Mouse (Mus musculus): ENCODE measurements around the gene Guk1. TPM values are rescaled to one million over a fixed set of nuclear protein-coding genes. Genes with fewer than 3 reads are reported as not detected.
A peak's percentile ranks its signal among the peaks of the same experiment; 100 is the strongest.
"Not testable (repeated sequence)": the region's sequence is repeated elsewhere in the genome, so short reads cannot be mapped to it uniquely, and the experiment has no call there.

The Guk1 gene
- total and polyA plus RNA-seq, 2 experiments from 2014 or later: 124 to 271 TPM

DNA sequence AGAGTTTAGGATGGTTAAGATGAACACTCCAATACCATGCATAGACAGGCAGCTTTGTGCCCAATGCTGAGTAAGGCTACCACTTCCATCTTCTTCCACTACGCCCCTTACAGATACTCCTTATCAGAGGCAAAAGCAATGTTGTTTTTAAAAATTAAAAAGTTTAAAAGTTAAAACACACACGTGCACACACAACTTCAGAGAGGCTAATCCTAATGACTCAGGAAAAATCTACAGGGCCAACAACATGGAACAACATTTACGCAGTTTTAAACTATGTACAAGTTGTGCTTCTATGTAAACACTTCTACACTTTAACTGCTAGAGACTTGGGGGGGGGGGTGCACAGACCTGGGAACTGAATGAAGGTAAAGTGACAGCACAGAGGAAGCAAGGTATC lies 32.0 kb upstream of the Guk1 start:
- Histone ChIP-seq H3K27me3 (ENCODE audit: insufficient read depth, low read length) (no peaks in the 10 kb centered on the region), H3K36me3 (ENCODE audit: insufficient read depth, low read length) (no peaks in the 10 kb centered on the region), H3K9ac (replicated peaks; ENCODE audit: low read length) (no peak overlapping the region), H3K27ac (no peak overlapping the region), H3K4me1 (ENCODE audit: insufficient read depth, low read length) (peaks cover 12% of the 10 kb centered on the region), H3K9me3 (ENCODE audit: low read length) (no peaks in the 10 kb centered on the region), H3K4me2 (ENCODE audit: low read depth, low read length) (no peak overlapping the region), H3K4me3 (ENCODE audit: low read length) (no peak overlapping the region)
- 95% methylated on average over 3 of the region's 3 CpGs for WGBS
- no peak for TF ChIP-seq CTCF (IDR thresholded peaks at IDR 0.05; ENCODE audit: low read depth)
- no peak for DNase-seq (ENCODE audit: low spot score)
- ATAC-seq: no peak

GRCm38 (mm10) chr11:59222306-59222705 lies 30.3 kb upstream of the Guk1 start:
- no peak overlapping the region for H3K27ac ChIP-seq
- DNase-seq (ENCODE audit: low spot score) (no peak), ATAC-seq (no peak)
- H3K4me2 ChIP-seq (ENCODE audit: low read depth, low read length): no peak overlapping the region
- no peaks in the 10 kb centered on the region for H3K9me3 ChIP-seq (ENCODE audit: low read length)
- no peak overlapping the region for H3K9ac ChIP-seq (replicated peaks; ENCODE audit: low read length)
- no peaks in the 10 kb centered on the region for H3K27me3 ChIP-seq (ENCODE audit: insufficient read depth, low read length)
- H3K36me3 ChIP-seq (ENCODE audit: insufficient read depth, low read length): no peaks in the 10 kb centered on the region
- TF ChIP-seq CTCF (IDR thresholded peaks at IDR 0.05; ENCODE audit: low read depth): no peak
- H3K4me1 ChIP-seq (ENCODE audit: insufficient read depth, low read length): peaks cover 8% of the 10 kb centered on the region; the same call in 1 of the 2 replicates
- H3K4me3 ChIP-seq (ENCODE audit: low read length): no peak overlapping the region
- WGBS: 85% methylated on average over 4 of the region's 4 CpGs

GRCm38 (mm10) chr11:59221604-59222003 lies 29.6 kb upstream of the Guk1 start:
- TF ChIP-seq CTCF (IDR thresholded peaks at IDR 0.05; ENCODE audit: low read depth): no peak
- peaks cover 6% of the 10 kb centered on the region; the same call in 1 of the 2 replicates for H3K4me1 ChIP-seq (ENCODE audit: insufficient read depth, low read length)
- ATAC-seq: no peak

GRCm38 (mm10) chr11:59219064-59219463 lies 27.1 kb upstream of the Guk1 start:
- Histone ChIP-seq H3K27ac (no peak overlapping the region), H3K27me3 (ENCODE audit: insufficient read depth, low read length) (no peaks in the 10 kb centered on the region), H3K4me2 (ENCODE audit: low read depth, low read length) (no peak overlapping the region), H3K4me3 (ENCODE audit: low read length) (no peak overlapping the region), H3K36me3 (ENCODE audit: insufficient read depth, low read length) (no peaks in the 10 kb centered on the region), H3K4me1 (ENCODE audit: insufficient read depth, low read length) (no peaks in the 10 kb centered on the region), H3K9ac (replicated peaks; ENCODE audit: low read length) (no peak overlapping the region), H3K9me3 (ENCODE audit: low read length) (no peaks in the 10 kb centered on the region)
- peak; percentile 58 for TF ChIP-seq CTCF (IDR thresholded peaks at IDR 0.05; ENCODE audit: low read depth)
- ATAC-seq: no peak
- DNase-seq (ENCODE audit: low spot score): peak; percentile 14

More at GRCm38 (mm10) chr11:59221604-59222003, 29.6 kb upstream of the Guk1 start:
- Histone ChIP-seq H3K27me3 (ENCODE audit: insufficient read depth, low read length) (no peaks in the 10 kb centered on the region), H3K4me2 (ENCODE audit: low read depth, low read length) (no peak overlapping the region), H3K27ac (no peak overlapping the region), H3K9ac (replicated peaks; ENCODE audit: low read length) (no peak overlapping the region), H3K36me3 (ENCODE audit: insufficient read depth, low read length) (no peaks in the 10 kb centered on the region), H3K4me3 (ENCODE audit: low read length) (no peak overlapping the region), H3K9me3 (ENCODE audit: low read length) (no peaks in the 10 kb centered on the region)
- DNase-seq (ENCODE audit: low spot score): no peak

- no peak for ATAC-seq
- H3K27ac ChIP-seq: no peak overlapping the region
- TF ChIP-seq CTCF (IDR thresholded peaks at IDR 0.05; ENCODE audit: low read depth): no peak
These were observed 26.5 kb upstream of the Guk1 start for GRCm38 (mm10) chr11:59218389-59218998.

DNA sequence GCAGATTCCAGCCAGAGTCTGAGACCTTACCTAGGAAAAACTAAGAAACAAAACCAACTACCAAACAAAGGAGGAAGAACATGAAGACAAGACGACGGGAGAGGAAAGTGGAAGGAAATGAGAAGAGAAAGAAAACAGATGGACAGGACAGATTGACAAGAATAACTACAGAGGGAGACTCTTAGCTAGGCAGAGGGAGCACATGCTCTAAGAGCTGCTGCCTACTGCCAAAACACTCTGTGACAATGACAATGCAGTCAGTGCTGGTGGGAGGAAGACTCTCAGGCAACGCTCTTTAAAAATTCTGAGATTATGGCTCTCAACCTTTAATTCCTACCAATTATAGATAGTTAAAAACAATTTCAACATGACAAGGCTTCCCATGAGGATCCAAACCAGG lies 24.9 kb upstream of the Guk1 start:
- DNase-seq (ENCODE audit: low spot score): no peak
- ATAC-seq: no peak
- TF ChIP-seq CTCF (IDR thresholded peaks at IDR 0.05; ENCODE audit: low read depth): no peak
- no peaks in the 10 kb centered on the region for H3K4me1 ChIP-seq (ENCODE audit: insufficient read depth, low read length)
- H3K4me3 ChIP-seq (ENCODE audit: low read length): no peak overlapping the region
- H3K9ac ChIP-seq (replicated peaks; ENCODE audit: low read length): no peak overlapping the region
- WGBS: 89% methylated on average over 3 of the region's 3 CpGs
- H3K36me3 ChIP-seq (ENCODE audit: insufficient read depth, low read length): no peaks in the 10 kb centered on the region
- H3K27me3 ChIP-seq (ENCODE audit: insufficient read depth, low read length): no peaks in the 10 kb centered on the region
- no peak overlapping the region for H3K4me2 ChIP-seq (ENCODE audit: low read depth, low read length)
- no peak overlapping the region for H3K27ac ChIP-seq
- no peaks in the 10 kb centered on the region for H3K9me3 ChIP-seq (ENCODE audit: low read length)

More at GRCm38 (mm10) chr11:59218389-59218998, 26.5 kb upstream of the Guk1 start:
- WGBS: 90% methylated on average over 4 of the region's 4 CpGs
- no peaks in the 10 kb centered on the region for H3K27me3 ChIP-seq (ENCODE audit: insufficient read depth, low read length)
- no peak overlapping the region for H3K4me2 ChIP-seq (ENCODE audit: low read depth, low read length)
- DNase-seq (ENCODE audit: low spot score): no peak
- H3K9ac ChIP-seq (replicated peaks; ENCODE audit: low read length): no peak overlapping the region
- H3K4me3 ChIP-seq (ENCODE audit: low read length): no peak overlapping the region
- H3K9me3 ChIP-seq (ENCODE audit: low read length): no peaks in the 10 kb centered on the region
- no peaks in the 10 kb centered on the region for H3K36me3 ChIP-seq (ENCODE audit: insufficient read depth, low read length)
- no peaks in the 10 kb centered on the region for H3K4me1 ChIP-seq (ENCODE audit: insufficient read depth, low read length)

- Histone ChIP-seq H3K9ac (replicated peaks; ENCODE audit: low read length) (no peak overlapping the region), H3K4me2 (ENCODE audit: low read depth, low read length) (no peak overlapping the region), H3K27ac (no peak overlapping the region), H3K27me3 (ENCODE audit: insufficient read depth, low read length) (no peaks in the 10 kb centered on the region), H3K4me1 (ENCODE audit: insufficient read depth, low read length) (0 out of 2 replicates have a peak, but pooled peaks cover 3% of the 10 kb centered on the region), H3K9me3 (ENCODE audit: low read length) (no peaks in the 10 kb centered on the region), H3K4me3 (ENCODE audit: low read length) (no peak overlapping the region), H3K36me3 (ENCODE audit: insufficient read depth, low read length) (peaks cover 19% of the 10 kb centered on the region)
- no peak for DNase-seq (ENCODE audit: low spot score)
- WGBS: 91% methylated on average over 12 of the region's 12 CpGs
- ATAC-seq: no peak
- no peak for TF ChIP-seq CTCF (IDR thresholded peaks at IDR 0.05; ENCODE audit: low read depth)
These were observed 21.0 kb upstream of the Guk1 start for GRCm38 (mm10) chr11:59212892-59213494.

GRCm38 (mm10) chr11:59212320-59212719 lies 20.3 kb upstream of the Guk1 start:
- DNase-seq (ENCODE audit: low spot score): not testable (repeated sequence)
- H3K36me3 ChIP-seq (ENCODE audit: insufficient read depth, low read length): peaks cover 19% of the 10 kb centered on the region

DNA sequence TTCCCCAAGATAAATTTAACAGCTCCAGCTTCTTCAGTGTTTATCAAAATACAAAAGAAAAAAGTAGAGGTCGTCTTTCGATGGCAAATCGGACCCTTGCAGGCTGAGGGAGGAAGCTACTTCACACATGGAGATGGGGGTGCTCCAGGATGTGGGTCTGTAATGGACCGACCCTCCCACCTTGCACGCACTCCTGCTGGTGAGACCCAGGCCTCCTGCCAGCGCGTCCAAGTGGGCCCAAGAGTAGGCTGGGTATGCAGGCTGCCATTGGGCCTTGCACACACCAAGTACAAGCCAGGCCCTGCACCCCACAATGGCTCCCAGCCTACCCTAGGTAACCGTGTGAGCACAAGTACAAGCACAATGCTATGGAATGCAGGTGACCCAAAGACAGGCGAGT lies 19.5 kb upstream of the Guk1 start:
- DNase-seq (ENCODE audit: low spot score); H3K4me1 ChIP-seq (ENCODE audit: insufficient read depth, low read length); H3K27ac ChIP-seq; H3K9me3 ChIP-seq (ENCODE audit: low read length); H3K9ac ChIP-seq (replicated peaks; ENCODE audit: low read length); H3K27me3 ChIP-seq (ENCODE audit: insufficient read depth, low read length); ATAC-seq; H3K4me3 ChIP-seq (ENCODE audit: low read length); H3K4me2 ChIP-seq (ENCODE audit: low read depth, low read length): not testable (repeated sequence)
- WGBS: 88% methylated on average over 9 of the region's 9 CpGs
- peaks cover 19% of the 10 kb centered on the region for H3K36me3 ChIP-seq (ENCODE audit: insufficient read depth, low read length)

More at GRCm38 (mm10) chr11:59212320-59212719, 20.3 kb upstream of the Guk1 start:
- H3K27ac ChIP-seq; H3K9me3 ChIP-seq (ENCODE audit: low read length); H3K4me1 ChIP-seq (ENCODE audit: insufficient read depth, low read length); H3K9ac ChIP-seq (replicated peaks; ENCODE audit: low read length); H3K27me3 ChIP-seq (ENCODE audit: insufficient read depth, low read length); H3K4me3 ChIP-seq (ENCODE audit: low read length); ATAC-seq; H3K4me2 ChIP-seq (ENCODE audit: low read depth, low read length): not testable (repeated sequence)
- WGBS: 85% methylated on average over 12 of the region's 12 CpGs

Measured in hindbrain, postnatal 0 days (tissue).